Mouse (Mus musculus): ENCODE measurements around the gene Zfp69. TPM values are rescaled to one million over a fixed set of nuclear protein-coding genes. Genes with fewer than 3 reads are reported as not detected.

Zfp69 gene
- polyA plus RNA-seq, 1 experiment from 2014 or later = 9.8 TPM

DNA sequence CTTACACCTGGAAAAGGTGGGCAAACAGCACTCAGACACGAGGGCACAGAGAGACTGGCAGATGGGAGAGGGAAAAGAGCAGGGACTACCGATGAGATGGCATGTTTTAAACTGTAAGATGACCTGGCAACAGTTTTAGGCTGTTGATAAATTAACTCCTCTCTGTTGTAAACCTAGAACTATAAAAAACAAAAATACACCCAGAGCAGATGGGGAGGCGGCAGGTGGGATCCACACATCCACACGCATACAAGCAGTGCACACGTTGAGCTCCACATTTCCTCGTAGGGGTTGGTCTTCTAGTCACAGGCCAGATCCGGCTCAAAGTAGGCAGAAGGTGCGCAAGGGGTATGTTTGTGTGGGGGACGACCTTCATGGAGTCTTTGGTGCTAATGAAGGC lies 17.0 kb upstream of the Zfp69 start:
- H3K4me3 ChIP-seq = no peak overlapping the region
- H3K9ac ChIP-seq = no peak overlapping the region
- no peaks in the 10 kb centered on the region for H3K27me3 ChIP-seq
- peaks cover 56% of the 10 kb centered on the region for H3K36me3 ChIP-seq
- ATAC-seq (ENCODE audit: low FRiP score) = no peak
- no peak overlapping the region for H3K4me2 ChIP-seq
- H3K4me1 ChIP-seq (replicated peaks) = no peaks in the 10 kb centered on the region
- no peaks in the 10 kb centered on the region for H3K9me3 ChIP-seq
- WGBS = 93% methylated on average over 9 of the region's 9 CpGs
- no peak overlapping the region for H3K27ac ChIP-seq

DNA sequence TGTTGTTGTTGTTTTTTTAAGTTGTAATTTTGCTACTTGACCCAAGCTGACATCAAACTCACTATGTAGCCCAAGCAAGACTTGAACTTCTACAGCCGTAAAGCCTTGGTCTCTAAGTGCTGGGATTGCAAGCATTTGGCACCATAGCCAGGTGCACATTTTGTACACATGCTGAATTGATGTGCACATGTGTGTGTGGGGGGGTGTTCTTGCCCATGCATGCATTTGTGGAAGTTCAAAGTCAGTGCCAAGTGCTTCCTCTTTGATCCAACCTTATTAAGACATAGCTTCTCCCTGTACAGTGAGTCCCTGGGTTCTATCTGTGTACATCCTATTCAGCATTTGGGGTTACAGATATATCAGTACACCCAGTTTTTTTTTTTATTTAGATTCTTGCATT lies 4.1 kb upstream of the Zfp69 start:
- no peak for ATAC-seq (ENCODE audit: low FRiP score)
- 97% methylated on average over 1 of the region's 1 CpGs for WGBS
- H3K9ac ChIP-seq = no peak overlapping the region
- no peaks in the 10 kb centered on the region for H3K9me3 ChIP-seq
- no peak overlapping the region for H3K4me2 ChIP-seq
- H3K27ac ChIP-seq = no peak overlapping the region
- peaks cover 16% of the 10 kb centered on the region for H3K4me1 ChIP-seq (replicated peaks)
- H3K4me3 ChIP-seq = no peak overlapping the region
- no peaks in the 10 kb centered on the region for H3K27me3 ChIP-seq
- H3K36me3 ChIP-seq = no peaks in the 10 kb centered on the region

DNA sequence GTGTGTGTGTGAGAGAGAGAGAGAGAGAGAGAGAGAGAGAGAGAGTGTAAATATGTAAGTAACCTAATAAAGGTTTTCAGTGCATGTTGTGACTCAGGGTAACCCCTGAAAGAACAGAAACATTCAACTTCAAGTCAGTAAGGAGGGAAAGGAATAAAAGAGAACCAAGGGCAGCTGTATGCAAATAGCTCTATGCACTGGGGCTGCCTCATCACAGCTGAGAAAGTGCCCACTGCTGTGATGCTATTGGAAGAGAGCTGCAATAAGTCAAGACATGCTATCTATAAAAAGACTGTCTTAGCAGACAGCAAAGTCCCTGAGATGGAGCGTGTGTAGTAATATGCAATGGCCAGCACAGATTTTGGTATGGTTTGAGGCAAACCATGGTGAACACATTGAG lies 2.2 kb upstream of the Zfp69 start:
- H3K9me3 ChIP-seq = no peaks in the 10 kb centered on the region
- no peak overlapping the region for H3K4me3 ChIP-seq
- no peak overlapping the region for H3K9ac ChIP-seq
- H3K27me3 ChIP-seq = no peaks in the 10 kb centered on the region
- H3K27ac ChIP-seq = no peak overlapping the region
- 45% methylated on average over 1 of the region's 1 CpGs for WGBS
- no peaks in the 10 kb centered on the region for H3K36me3 ChIP-seq
- ATAC-seq (ENCODE audit: low FRiP score) = no peak
- H3K4me2 ChIP-seq = no peak overlapping the region
- H3K4me1 ChIP-seq (replicated peaks) = peaks cover 16% of the 10 kb centered on the region

DNA sequence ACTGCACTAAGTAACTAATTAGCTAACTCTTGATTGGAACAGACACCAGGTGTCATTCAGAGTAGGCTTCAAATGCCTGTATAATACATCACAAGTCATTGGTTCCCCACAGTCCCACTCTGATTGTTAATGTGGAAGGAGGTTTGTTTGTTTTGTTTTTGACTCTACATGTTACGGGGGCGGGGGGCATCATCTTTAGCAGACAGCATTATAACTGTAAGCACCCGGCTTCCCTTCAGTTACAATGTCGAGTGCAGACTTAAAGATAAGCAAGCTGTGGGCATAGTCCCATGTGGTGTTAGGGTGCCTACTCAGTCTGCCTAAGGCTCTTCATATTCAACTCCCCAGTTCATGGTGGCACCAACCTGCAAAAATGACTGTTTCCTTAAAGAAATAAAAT lies 1.5 kb upstream of the Zfp69 start:
- 83% methylated on average over 4 of the region's 4 CpGs for WGBS
- Histone ChIP-seq H3K4me3 (no peak overlapping the region), H3K9ac (no peak overlapping the region), H3K27ac (no peak overlapping the region), H3K4me2 (no peak overlapping the region), H3K36me3 (no peaks in the 10 kb centered on the region), H3K9me3 (no peaks in the 10 kb centered on the region), H3K27me3 (no peaks in the 10 kb centered on the region), H3K4me1 (replicated peaks) (peaks cover 16% of the 10 kb centered on the region)
- ATAC-seq (ENCODE audit: low FRiP score) = no peak

DNA sequence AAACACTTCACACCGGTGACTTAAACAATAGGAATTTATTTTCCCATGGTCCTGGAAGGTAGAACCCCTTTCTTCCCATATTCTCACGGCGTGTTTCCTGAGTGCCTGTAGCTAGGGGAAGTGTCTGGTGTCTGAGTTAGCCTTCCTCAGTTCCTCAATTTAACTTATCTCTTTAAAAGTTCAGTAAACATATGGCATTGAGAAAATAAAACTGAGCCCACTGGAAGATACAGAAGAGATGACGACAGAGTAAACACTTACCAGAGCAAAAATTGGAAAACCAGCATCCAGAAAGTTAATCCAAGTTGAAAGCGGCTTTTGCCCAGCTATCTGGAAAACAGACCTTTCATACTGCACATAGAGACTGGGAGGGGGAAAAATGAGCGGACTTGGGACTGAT lies 664 bp upstream of the Zfp69 start:
- Histone ChIP-seq H3K4me2 (peak overlapping the region; percentile 67), H3K4me3 (peak overlapping the region; percentile 79), H3K9ac (peak overlapping the region; percentile 85), H3K27ac (peak overlapping the region; percentile 87), H3K27me3 (no peaks in the 10 kb centered on the region), H3K9me3 (no peaks in the 10 kb centered on the region), H3K36me3 (peaks cover 4% of the 10 kb centered on the region), H3K4me1 (replicated peaks) (peaks cover 16% of the 10 kb centered on the region)
- ATAC-seq (ENCODE audit: low FRiP score) = no peak
- WGBS = 58% methylated on average over 6 of the region's 6 CpGs

DNA sequence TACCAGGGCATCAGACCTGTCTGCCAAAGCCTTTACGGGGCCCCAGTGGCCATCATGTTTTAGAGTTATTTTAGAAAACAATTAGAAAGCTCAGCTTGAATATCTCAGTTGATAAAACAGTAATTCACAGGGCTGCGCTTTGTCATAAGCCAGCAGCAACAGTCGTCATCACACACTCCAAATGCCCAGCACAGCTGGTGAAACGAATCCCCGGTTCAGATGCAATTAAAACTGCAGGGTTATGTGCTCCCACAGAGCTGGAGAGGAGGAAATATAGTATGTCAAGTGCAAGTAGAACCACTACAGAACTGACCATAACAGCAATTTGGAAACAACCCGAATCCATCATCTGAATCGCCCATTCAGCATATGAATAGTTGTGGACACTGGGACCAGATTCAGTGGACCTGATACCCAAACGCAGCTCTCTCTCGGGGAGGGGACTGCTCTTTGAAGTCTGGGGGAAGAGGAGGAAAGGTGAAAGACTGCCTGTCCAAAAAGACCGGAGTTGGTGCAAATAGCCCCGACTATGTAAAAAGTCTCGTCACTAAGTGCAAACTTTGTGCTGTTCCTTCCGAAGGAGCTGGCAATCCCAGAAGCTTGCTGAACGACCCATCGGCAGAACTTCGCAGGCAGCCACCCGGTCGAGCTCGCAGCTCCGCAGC lies 604 bp downstream of the Zfp69 start:
- Histone ChIP-seq H3K4me1 (replicated peaks) (peaks cover 16% of the 10 kb centered on the region), H3K27ac (peak overlapping the region; percentile 87), H3K27me3 (no peaks in the 10 kb centered on the region), H3K9me3 (no peaks in the 10 kb centered on the region), H3K36me3 (peaks cover 14% of the 10 kb centered on the region), H3K9ac (peak overlapping the region; percentile 85), H3K4me2 (peak overlapping the region; percentile 67), H3K4me3 (peak overlapping the region; percentile 79)
- 8% methylated on average over 20 of the region's 20 CpGs for WGBS
- peak; percentile 21 for ATAC-seq (ENCODE audit: low FRiP score)

DNA sequence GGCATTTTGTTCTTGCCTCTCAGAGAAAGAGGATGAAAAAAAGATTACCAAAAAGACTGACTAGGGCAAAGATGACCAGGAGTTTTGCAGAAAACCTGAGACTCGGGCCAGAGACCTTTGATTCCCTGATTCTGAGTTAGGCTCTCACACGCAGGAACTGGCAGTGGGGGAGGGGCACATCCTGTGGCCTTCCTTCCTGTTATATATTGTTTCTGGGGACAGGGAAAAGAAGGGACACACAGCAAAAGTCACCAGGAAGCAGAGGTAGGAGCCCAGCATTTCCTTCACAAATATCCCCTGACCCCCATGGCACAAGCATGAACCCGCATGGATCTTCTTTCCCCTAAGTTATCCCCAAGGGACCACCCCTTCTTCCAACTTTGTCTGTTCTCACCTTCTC lies 2.6 kb downstream of the Zfp69 start:
- ATAC-seq (ENCODE audit: low FRiP score) = no peak
- H3K9ac ChIP-seq = no peak overlapping the region
- H3K4me2 ChIP-seq = no peak overlapping the region
- H3K27ac ChIP-seq = no peak overlapping the region
- no peaks in the 10 kb centered on the region for H3K27me3 ChIP-seq
- peaks cover 16% of the 10 kb centered on the region for H3K4me1 ChIP-seq (replicated peaks)
- 81% methylated on average over 3 of the region's 3 CpGs for WGBS
- peaks cover 19% of the 10 kb centered on the region for H3K36me3 ChIP-seq
- no peaks in the 10 kb centered on the region for H3K9me3 ChIP-seq
- H3K4me3 ChIP-seq = no peak overlapping the region

DNA sequence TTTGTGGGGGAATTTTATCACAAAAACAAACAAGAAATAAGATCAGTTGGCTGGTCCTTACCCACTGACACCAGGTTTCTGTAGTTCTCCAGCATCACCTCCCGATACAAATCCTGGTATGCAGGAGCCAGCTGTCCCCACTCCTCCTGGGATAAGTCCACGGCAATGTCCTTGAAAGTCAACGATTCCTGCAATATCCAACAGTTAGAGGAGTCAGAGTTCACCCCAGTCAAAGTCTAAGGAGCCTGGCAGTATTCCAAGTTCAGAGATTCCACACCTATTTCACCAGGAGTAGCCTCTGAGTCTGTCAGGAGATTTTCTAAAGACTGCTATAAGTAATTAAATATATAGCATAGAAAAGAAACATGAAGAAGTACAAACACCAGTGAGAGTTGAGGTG lies 16.5 kb downstream of the Zfp69 start:
- H3K4me1 ChIP-seq (replicated peaks) = no peaks in the 10 kb centered on the region
- no peak overlapping the region for H3K4me2 ChIP-seq
- H3K9me3 ChIP-seq = peaks cover 10% of the 10 kb centered on the region; the same call in 1 of the 2 replicates
- H3K36me3 ChIP-seq = peaks cover 16% of the 10 kb centered on the region
- WGBS = 93% methylated on average over 3 of the region's 3 CpGs
- ATAC-seq (ENCODE audit: low FRiP score) = no peak
- no peak overlapping the region for H3K9ac ChIP-seq
- no peaks in the 10 kb centered on the region for H3K27me3 ChIP-seq
- H3K4me3 ChIP-seq = no peak overlapping the region
- H3K27ac ChIP-seq = no peak overlapping the region

DNA sequence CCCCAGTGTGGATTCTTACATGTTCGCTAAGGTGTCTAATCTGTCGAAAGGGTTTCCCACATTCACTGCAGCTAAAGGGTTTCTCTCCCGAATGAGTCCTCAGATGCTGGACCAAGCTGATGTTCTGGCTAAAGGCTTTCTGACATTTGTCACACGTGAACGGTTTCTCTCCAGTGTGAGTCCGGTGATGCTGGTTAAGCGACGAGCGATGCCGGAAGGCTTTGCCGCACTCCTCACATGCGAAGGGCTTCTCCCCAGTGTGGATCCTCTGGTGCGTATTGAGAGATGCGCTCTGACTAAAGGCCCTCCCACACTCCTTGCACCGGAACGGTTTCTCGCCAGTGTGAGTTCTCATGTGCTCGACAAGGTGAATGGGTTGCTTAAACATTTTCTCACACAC lies 20.8 kb downstream of the Zfp69 start:
- WGBS = 95% methylated on average over 18 of the region's 18 CpGs
- Histone ChIP-seq H3K9me3 (peaks cover 10% of the 10 kb centered on the region; the same call in 1 of the 2 replicates), H3K27ac (no peak overlapping the region), H3K9ac (no peak overlapping the region), H3K36me3 (peaks cover 16% of the 10 kb centered on the region), H3K4me3 (no peak overlapping the region), H3K4me1 (replicated peaks) (no peaks in the 10 kb centered on the region), H3K4me2 (no peak overlapping the region), H3K27me3 (no peaks in the 10 kb centered on the region)
- ATAC-seq (ENCODE audit: low FRiP score) = no peak

DNA sequence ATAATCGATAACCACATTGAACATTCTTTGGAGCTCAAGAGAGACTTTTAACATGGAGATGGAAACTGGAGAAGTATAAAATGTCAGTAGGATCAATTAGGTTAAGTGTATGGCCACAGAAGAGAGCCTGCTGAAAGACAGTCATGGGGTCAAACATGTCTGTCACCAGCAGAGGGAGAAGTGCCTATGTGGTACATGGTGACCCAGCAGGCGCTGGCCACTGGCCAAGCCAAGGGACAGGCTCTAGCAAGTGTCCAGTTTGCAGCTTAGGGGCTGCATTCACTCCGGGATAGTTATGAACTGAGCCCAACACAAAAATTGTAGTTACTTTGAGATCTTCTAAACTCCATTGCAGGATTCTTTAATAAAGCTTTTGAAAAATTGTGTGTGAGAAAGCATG lies 22.8 kb downstream of the Zfp69 start:
- Histone ChIP-seq H3K4me2 (no peak overlapping the region), H3K4me1 (replicated peaks) (peaks cover 7% of the 10 kb centered on the region), H3K27me3 (no peaks in the 10 kb centered on the region), H3K27ac (no peak overlapping the region), H3K9ac (no peak overlapping the region), H3K9me3 (peaks cover 10% of the 10 kb centered on the region; the same call in 1 of the 2 replicates), H3K4me3 (no peak overlapping the region), H3K36me3 (peaks cover 10% of the 10 kb centered on the region)
- WGBS = 91% methylated on average over 3 of the region's 3 CpGs
- ATAC-seq (ENCODE audit: low FRiP score) = no peak

DNA sequence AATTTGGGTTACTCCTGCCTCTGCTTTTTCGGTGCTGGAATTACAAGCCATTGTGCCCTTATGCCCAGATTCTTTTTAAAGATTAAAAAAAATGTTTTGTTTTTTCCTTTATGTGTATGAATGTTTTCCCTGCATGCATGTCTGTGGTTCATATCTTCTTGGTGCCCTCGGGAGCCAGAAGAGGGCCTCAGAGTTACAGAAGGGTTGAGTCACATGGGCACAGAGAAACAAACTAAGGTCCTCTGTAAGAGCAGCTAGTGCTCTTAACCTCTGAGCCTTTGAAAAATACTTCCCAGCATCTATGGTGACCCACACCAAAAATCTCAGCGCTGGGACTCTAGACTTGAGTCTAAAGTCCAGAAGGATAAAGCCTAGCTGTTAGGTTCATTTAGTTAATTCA lies 26.1 kb downstream of the Zfp69 start:
- peaks cover 26% of the 10 kb centered on the region for H3K36me3 ChIP-seq
- H3K4me2 ChIP-seq = peak overlapping the region; percentile 69
- H3K4me3 ChIP-seq = peak overlapping the region; percentile 65
- peaks cover 17% of the 10 kb centered on the region for H3K4me1 ChIP-seq (replicated peaks)
- H3K27ac ChIP-seq = peak overlapping the region; percentile 92
- 0 out of 2 replicates have a peak, but pooled peaks cover 18% of the 10 kb centered on the region for H3K9me3 ChIP-seq
- WGBS = 17% methylated on average over 3 of the region's 3 CpGs
- ATAC-seq (ENCODE audit: low FRiP score) = peak; percentile 63
- no peaks in the 10 kb centered on the region for H3K27me3 ChIP-seq
- H3K9ac ChIP-seq = peak overlapping the region; percentile 84

DNA sequence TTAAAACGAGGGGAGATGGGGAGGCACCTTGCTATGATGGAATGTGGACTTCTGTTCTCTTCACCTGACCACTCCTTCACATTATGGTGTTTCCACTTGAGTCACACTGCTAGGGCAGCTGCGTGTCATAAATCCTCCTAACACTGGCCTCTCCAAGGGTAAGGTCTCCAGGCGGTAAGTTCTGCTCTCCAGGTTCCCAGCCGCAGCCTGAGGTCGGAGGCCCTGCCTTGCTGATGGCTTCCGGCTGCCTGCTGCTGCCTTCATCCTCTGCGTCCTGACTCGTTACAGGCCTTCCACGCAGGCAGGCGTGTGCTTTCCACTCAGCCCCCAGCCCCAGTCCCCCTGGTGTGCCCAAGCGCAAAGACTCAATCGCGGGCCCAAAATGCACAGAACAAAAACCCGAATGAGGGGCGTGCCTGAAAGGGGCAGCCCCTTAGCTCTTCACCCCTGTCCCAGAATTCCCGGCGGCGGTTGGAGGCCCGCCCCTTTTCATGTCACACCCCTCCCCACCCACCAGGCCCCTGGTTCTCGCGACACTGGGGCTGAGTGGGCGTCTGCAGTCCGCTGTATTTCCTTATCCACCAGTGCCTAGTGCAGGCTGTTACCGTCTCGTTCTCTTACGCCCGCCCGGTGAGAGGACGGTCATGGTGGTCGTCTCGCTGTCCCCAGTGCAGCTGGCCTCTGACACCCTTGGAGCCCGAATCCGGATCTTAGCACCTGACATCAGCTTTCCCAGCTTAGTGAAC lies 26.8 kb downstream of the Zfp69 start, which contains the start of gene Exo5:
Exo5 (minus strand) TSS at position 464 of the 746 bp plus-strand sequence.
- no peaks in the 10 kb centered on the region for H3K27me3 ChIP-seq
- under 1% methylated on average over 33 of the region's 33 CpGs for WGBS
- H3K4me3 ChIP-seq = peak within 1 kb of the TSS; percentile 65
- H3K27ac ChIP-seq = peak within 1 kb of the TSS; percentile 92
- peaks cover 31% of the 10 kb centered on the region for H3K36me3 ChIP-seq
- peaks cover 17% of the 10 kb centered on the region for H3K4me1 ChIP-seq (replicated peaks)
- H3K9ac ChIP-seq = peak within 1 kb of the TSS; percentile 84
- H3K4me2 ChIP-seq = peak within 1 kb of the TSS; percentile 69
- peak; percentile 99 for ATAC-seq (ENCODE audit: low FRiP score)
- 0 out of 2 replicates have a peak, but pooled peaks cover 18% of the 10 kb centered on the region for H3K9me3 ChIP-seq
